Mouse (Mus musculus): ENCODE results near the gene Cebpa.

- TF ChIP-seq CTCF (IDR thresholded peaks at IDR 0.05 in 2 of 3, conservative IDR thresholded peaks at IDR 0.05 in 1 of 3; ENCODE audit: control insufficient read depth in 1 of 3, insufficient read depth in 1 of 3, low read depth in 2 of 3, low read length in 3 of 3, poor library complexity in 1 of 3, severe bottlenecking in 1 of 3) (no peak), USF1 (IDR thresholded peaks at IDR 0.05; ENCODE audit: low read depth, low read length) (no peak), ZNF384 (IDR thresholded peaks at IDR 0.05; ENCODE audit: low read depth, low read length) (no peak), TBP (IDR thresholded peaks at IDR 0.05; ENCODE audit: low read depth, low read length) (no peak), SIN3A (IDR thresholded peaks at IDR 0.05; ENCODE audit: low read length) (no peak), CHD1 (IDR thresholded peaks at IDR 0.05; ENCODE audit: low read depth, low read length) (no peak), E2F4 (IDR thresholded peaks at IDR 0.05; ENCODE audit: borderline replicate concordance, low read depth, low read length) (no peak)
Measured at GRCm38 (mm10) chr7:35119506-35120145, 533 bp downstream of the Cebpa start.
